Mouse (Mus musculus): ENCODE measurements around the gene Galnt16.

The Galnt16 gene

DNA sequence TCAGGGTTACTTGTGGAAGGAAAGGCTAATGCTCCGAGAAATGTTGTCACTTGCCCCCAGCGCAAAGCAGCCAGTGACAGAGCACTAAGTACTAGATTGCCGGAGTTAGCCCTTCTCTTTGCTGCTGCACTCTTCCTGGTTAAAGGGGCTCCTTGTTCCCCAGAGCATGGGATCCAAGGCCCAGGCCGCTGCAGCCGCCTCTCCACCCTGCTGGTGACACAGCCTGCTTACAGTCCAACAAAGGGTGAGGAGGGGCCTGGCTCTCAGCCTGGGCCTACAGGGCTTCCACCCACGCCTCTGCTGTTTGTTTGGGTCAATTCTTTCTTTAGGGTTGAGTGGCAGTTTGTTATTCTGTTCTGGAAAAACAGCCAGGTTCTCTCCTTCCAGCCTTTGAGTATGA lies 80.7 kb downstream of the Galnt16 start:
- DNase-seq (ENCODE audit: low spot score), result no peak

GRCm38 (mm10) chr12:80601597-80602269 lies 83.7 kb downstream of the Galnt16 start:
- DNase-seq (ENCODE audit: low spot score), result no peak

- no peak for DNase-seq (ENCODE audit: low spot score)
Measured at GRCm38 (mm10) chr12:80602432-80602831, 84.4 kb downstream of the Galnt16 start.

GRCm38 (mm10) chr12:80603566-80603965 lies 85.5 kb downstream of the Galnt16 start:
- no peak for DNase-seq (ENCODE audit: low spot score)

- DNase-seq (ENCODE audit: low spot score), result no peak
Measured at GRCm38 (mm10) chr12:80604218-80604617, 86.1 kb downstream of the Galnt16 start.

DNA sequence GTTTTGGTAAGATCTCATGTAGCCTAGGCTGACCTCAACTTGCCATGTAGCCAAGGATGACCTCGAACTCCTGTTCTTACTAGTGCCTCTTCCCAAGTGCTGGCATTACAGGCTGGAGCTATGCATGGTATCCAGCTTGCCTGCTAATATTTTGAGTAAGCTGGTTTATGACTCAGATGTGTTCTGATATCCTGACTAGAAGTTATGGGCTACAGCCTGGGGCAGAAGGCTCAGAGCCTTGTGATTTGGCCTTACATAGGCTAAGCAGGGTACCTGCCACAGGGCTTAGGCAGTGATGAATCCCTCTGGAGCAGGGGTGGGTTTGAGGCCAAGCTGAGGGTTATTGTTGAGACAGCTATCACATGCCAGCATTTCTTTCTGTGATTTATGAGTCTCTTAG lies 90.5 kb downstream of the Galnt16 start:
- DNase-seq (ENCODE audit: low spot score), result no peak

DNA sequence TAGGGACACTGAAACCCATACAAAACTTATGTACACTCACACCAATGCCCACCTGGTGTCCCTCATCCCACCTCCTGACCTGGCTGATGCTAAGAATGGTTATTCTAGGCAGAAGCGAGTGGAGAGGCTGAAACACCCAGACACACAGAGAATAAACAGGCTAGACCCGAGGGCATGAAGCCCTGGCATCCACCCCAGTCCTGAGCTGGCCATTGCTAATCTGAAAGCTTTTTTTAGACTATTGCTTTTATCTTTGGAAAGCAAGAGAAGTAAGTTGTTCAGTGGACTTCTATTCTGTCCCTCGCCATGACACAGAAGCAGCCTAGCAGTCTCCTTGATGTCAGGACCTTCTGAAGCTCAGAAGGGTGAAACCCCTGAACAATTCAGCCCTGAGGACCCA lies 91.9 kb downstream of the Galnt16 start:
- DNase-seq (ENCODE audit: low spot score), result no peak

- no peak for DNase-seq (ENCODE audit: low spot score)
Measured at GRCm38 (mm10) chr12:80612113-80612791, 94.2 kb downstream of the Galnt16 start.

DNA sequence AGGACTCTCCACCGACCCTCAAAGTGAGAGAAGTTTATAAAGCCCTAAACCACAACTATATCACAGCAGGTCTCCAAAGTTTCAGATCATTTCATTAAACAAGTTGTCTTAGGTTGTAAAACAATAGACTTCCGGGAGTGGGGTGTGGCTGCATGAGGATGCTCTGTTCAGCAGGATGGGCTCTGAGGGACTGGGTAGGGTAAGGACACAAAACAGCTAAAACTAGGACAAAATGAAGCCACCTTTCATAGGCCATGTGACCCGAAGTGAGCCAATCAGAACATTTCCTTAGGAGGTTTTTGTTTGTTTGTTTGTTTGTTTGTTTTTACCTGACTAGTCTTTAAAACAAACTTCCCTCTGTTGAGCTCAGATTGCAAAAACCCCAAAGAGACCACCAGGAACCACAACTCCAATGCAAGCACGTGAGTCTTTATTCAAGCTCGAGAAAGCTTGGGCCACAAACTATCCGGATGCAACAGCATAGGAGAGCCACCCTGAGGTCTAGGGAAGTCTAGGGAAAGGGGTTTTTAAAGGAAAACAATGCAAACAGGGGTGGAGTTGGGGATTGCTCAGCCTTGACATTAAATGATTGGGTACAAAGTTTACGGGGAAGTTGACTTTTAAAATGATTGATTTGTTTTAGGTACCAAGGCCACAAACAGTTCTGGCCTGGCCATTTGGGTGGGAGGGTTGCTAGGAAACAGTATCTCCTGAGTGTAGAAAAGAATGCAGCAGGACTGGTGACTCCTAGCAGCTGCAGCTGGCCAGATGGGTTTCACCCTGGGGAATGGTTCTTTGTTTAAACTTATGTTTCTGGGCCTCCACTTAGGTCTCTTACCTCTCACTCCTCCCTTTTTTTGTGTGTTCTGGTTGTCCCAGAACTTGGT lies 97.5 kb downstream of the Galnt16 start:
- no peak for DNase-seq (ENCODE audit: low spot score)

DNA sequence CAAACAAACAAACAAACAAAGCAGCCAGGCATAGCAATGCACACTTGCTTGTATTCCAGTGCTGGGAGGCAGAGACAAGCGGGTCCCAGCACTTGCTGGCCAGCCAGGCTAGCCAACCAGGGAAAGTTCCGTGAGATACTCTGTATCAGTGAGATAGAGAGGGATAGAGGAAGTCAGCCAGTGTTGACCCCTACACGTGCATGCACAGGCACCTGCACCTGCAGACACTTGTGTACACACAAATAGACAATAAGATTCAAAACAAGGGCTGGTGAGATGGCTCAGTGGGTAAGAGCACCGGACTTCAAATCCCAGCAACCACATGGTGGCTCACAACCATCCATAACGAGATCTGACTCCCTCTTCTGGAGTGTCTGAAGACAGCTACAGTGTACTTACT lies 102.4 kb downstream of the Galnt16 start:
- no peak for DNase-seq (ENCODE audit: low spot score)

GRCm38 (mm10) chr12:80631790-80632189 lies 113.7 kb downstream of the Galnt16 start:
- DNase-seq (ENCODE audit: low spot score), result no peak

DNA sequence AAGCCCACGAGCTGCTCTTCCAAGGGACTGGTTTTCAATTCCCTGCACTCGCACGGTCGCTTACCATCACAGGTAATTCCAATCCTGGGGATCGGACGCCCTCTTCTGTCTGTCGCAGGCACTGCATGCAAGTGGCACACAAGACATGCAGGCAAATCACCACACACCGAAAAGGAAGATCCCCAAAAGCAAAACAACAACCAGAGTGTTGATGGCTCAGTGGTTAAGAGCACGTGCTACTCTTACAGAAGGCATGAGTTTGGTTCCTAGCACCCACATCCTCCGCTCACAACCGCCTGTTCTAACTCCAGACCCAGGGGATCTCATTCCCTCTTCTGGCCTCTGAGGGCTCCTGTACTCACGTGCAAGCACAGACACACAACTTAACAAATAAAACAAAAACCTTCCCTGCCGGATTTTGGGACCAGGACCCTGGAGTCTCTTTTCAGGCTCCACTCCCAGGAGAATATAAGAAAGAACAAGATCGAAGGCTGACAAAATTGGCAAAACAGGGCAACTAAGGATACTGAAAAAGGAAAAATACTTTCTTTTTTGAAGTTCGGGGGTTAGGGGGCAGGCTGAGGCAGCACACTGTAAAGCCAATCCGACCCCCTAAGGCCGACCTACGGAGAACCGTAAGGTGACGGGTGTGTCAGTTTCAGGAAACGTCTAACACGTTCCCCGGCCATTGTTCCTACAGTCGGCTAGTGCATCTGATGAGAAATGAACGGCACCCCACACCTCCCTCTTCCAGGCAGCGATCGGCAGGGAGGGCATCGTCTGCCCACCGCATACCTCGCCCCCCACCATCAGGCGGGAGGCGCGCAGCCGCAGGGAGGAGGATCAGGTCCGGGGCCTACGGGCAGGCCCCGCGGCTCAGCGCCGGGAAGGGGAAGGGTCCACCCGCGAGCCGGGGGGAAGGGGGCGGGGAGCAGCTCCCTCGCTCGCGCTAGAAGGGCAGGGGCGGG lies 124.9 kb downstream of the Galnt16 start:
- peak; percentile 74 for DNase-seq (ENCODE audit: low spot score)

DNA sequence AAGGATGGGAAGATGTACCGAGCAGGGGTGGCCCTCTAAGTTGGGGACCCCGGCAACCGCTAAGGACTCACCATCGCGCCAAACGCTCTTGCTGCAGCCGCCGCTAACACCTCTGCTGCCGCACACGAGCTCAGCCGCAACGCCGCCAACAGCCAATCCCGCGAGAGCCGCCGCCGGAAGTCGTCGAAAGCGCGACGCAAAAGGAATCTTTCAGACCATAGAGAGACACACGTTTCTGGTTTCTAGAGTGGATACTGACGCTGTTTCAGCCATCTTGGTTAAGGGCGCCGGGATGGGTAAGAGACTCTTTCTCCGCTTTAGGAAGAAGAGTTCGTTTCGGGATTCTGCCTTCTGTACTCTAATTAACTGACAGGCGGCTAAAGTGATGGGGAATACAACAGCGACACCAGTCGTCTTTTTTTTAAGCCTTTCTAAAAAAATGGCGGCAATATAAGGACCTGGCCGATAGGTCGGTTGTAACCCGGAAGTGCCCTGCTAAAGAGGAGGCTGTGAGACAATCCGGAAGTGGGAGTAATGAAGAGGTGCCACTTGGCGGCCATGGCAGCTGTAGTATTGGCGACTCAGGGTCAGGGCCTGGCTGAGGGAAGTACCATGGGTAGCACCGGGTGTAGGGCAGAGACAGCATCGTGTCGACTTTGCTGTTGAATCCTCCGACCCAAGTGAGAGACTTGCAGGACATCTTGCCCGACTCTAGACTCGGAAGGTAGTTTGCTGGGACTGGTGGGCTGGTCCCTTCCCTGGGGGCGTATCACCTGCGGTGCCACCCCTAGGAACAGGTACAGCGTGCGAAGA lies 125.8 kb downstream of the Galnt16 start, which contains the start of the genes Slc39a9 and Erh:
TSS of gene Slc39a9 (plus strand) at position 191 of the 813 bp plus-strand sequence.
TSS of gene Erh (minus strand) at position 649 of the 813 bp plus-strand sequence.
- peak; percentile 92 for DNase-seq (ENCODE audit: low spot score)

- no peak for DNase-seq (ENCODE audit: low spot score)
Measured at GRCm38 (mm10) chr12:80644506-80644868, 126.4 kb downstream of the Galnt16 start.

DNA sequence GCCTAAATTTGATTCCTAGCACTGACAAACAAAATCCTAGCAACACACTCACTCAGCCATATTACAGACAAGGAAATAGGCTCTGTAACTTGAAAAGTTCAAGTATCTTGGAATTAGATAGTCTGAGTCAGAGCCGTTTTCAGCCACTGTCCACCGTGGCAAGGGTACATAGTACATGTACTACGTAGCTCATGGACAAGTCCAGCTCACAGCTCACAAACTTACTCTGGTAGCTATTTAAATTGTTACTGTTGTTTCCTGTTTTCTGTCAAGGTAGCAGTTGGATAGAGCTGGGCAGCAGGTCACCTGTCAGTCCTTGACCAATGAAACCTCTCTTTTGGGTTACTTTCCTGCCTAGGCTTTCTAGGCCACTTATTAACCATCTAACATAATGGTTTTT lies 128.3 kb downstream of the Galnt16 start:
- no peak for DNase-seq (ENCODE audit: low spot score)

DNA sequence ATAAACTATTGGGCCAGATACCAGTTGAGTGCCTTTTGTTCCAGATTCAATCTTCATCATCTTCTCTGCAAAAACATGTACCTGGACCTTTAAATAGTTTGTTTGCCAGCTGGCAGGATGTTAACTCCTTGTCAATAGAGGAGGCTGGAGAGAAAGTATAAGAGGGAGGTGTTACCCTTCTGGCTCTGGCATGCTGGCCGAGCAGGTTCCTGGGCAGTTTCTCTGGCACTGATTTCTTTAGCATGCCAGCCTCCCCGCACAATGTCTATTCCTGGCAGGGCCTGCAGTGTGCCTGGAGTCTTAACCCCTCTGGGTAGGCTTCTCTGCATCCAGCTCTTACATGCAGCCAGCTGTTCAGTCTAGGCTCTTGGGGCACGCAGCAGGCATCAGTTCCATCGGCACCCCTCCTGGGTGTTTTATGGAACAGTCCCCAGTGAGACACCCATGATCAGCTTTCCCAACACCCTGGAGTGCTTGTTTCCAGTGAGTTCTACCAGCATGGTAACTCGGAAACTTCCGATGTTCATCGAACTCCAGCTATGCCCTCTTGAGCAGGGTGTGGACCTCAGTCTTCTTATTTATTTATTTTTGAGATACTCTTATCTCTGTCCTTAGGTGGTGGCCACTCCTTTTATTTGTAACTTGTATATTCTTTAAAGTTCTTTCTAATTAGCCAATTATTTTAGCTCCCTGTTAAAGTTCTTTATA lies 136.0 kb downstream of the Galnt16 start:
- DNase-seq (ENCODE audit: low spot score), result no peak

DNA sequence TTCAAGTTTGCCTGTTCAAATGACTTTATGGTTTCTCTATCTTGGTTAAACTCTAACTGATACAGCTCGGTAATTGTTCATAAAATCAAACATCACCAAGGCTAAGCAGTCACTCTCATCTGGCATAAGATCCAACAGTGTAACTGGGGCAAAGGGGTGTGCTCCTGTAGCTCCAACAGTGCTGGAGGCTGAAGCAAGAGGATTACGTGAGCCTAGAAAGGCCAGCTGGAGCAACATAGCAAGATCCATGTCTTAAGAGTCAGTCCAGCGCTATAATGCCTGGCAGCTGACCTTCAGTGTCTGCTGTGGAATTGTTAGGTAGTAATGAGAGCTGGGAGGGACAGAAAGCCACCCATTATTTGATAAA lies 136.6 kb downstream of the Galnt16 start:
- DNase-seq (ENCODE audit: low spot score), result no peak

GRCm38 (mm10) chr12:80658661-80659060 lies 140.6 kb downstream of the Galnt16 start:
- no peak for DNase-seq (ENCODE audit: low spot score)

- no peak for DNase-seq (ENCODE audit: low spot score)
Measured at GRCm38 (mm10) chr12:80662322-80662721, 144.2 kb downstream of the Galnt16 start.

- no peak for DNase-seq (ENCODE audit: low spot score)
Measured at GRCm38 (mm10) chr12:80663935-80664334, 145.9 kb downstream of the Galnt16 start.

All from spleen, adult 12 weeks (tissue).